Mouse (Mus musculus) spleen, adult 10 weeks (tissue): ENCODE results near the gene Ripor3. TPM values are rescaled to one million over a fixed set of nuclear protein-coding genes. Genes with fewer than 3 reads are reported as not detected.

ENCODE experiments used
- polyA plus RNA-seq: library from polyadenylated mRNA; stranded (reverse); fragments of 350-450 nt; fragmentation: Illumina TruSeq; extraction: RNeasy Lipid Tissue Mini Kit (QIAGEN cat#74804); gene quantifications from one replicate; pipeline ENCODE4 v1.2.3, GENCODE M21; 2015; ENCODE audit warnings: low replicate concordance; ENCODE audit not compliant: insufficient read depth

Gene Ripor3
- polyA plus RNA-seq = 0.37 TPM

DNA sequence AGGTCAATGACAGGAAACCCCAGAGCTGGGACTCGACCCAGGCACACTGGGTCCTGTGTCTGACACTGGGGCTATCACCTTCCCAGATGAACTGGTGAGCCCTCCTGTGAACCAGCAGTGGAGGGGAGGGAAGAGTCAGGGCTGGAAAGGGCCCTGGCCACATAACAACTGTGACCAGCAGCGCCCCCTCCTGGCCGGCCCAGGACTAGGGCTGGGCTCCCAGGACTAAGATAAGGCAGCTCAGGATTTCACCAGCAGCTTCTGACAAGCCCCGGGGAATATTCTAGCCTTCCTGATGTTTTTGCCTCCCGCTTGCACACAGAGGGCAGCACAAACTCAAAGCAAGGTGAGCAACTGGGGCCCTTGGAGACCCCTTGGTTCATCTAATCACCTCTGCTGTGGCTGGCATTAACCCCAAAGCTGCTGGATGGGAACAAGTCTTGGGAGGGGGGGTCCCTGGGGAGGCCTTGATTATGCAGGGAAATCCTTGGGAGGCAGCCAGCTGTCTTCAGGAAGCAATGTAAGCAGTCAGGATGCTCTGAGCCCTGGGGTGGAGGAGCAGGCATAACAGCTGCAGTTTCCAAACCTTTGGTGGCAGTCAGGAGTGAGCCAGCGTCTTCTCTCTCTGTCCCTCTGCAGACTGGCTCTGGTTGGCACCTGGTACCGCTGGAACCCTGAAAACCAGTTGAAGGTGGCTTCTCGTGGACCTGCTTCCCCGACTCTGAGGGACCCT lies at the start of gene Ripor3:
TSS of gene Ripor3 (minus strand) at position 683 of the 733 bp plus-strand sequence.

DNA sequence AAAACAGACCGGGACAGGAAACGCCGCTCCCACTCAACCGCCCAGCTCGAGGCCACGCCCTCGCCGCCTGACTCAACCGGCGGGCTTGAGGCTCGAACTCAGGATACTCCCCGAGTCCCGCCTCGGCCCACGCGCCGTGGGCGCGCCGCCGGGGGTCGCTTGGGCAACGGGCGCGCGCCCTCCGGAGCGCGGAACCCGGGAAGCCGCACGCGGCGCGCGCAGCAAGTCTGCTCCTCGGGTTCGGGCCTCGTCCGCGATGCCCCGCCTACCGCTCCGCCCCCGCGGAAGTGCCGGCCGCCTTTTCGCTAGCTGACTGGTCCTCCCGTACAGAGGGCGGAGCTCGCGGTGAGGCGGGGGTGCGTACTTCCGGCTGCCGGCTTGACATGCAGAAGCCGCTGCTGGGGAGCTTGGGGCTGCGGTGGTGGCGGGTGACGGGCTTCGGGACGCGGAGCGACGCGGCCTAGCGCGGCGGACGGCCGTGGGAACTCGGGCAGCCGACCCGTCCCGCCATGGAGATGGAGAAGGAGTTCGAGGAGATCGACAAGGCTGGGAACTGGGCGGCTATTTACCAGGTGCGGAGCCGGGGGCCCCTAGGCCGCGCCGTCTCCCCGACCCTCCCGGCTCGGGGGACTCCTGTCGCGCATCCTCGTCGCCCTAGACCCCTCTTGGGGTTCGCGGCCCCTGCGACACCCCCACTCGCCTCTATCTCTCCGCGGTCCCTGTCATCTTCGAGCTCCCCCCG lies 78.3 kb downstream of the Ripor3 start, which contains the start of gene Ptpn1:
TSS of gene Ptpn1 (plus strand) at position 73 of the 742 bp plus-strand sequence.

Other genes starting within 250 kb of the Ripor3 start
- 129 TPM for gene Ptpn1, start 78.6 kb downstream of the Ripor3 start, polyA plus RNA-seq
- gene Pard6b, start 70.4 kb upstream of the Ripor3 start, polyA plus RNA-seq = 1.4 TPM
- 21.4 TPM for gene Adnp, start 196.5 kb upstream of the Ripor3 start, polyA plus RNA-seq
- 90.6 TPM for gene Gm20716, start 219.7 kb upstream of the Ripor3 start, polyA plus RNA-seq
- gene Dpm1, start 220.0 kb upstream of the Ripor3 start, polyA plus RNA-seq = 74.1 TPM
- gene Mocs3, start 220.0 kb upstream of the Ripor3 start, polyA plus RNA-seq = 4.4 TPM